Mouse (Mus musculus) neural tube, postnatal 0 days (tissue): Measurements from ENCODE around the gene Baiap3. TPM values are rescaled to one million over a fixed set of nuclear protein-coding genes. Genes with fewer than 3 reads are reported as not detected.

Experiments used
- microRNA-seq: library from miRNA; unstranded; fragments of <30 nt; microRNA quantifications from one replicate; pipeline ENCODE4, GENCODE M21; 2016
- polyA plus RNA-seq: library from polyadenylated mRNA; unstranded; fragments of >200 nt; fragmentation: Nextera tagmentation; extraction: Ambion mirVana; gene quantifications from 2 replicates; pipeline ENCODE4 v1.2.1, GENCODE M21; 2015

The Baiap3 gene
- 26.6 and 31.1 TPM in 2 replicates for polyA plus RNA-seq

DNA sequence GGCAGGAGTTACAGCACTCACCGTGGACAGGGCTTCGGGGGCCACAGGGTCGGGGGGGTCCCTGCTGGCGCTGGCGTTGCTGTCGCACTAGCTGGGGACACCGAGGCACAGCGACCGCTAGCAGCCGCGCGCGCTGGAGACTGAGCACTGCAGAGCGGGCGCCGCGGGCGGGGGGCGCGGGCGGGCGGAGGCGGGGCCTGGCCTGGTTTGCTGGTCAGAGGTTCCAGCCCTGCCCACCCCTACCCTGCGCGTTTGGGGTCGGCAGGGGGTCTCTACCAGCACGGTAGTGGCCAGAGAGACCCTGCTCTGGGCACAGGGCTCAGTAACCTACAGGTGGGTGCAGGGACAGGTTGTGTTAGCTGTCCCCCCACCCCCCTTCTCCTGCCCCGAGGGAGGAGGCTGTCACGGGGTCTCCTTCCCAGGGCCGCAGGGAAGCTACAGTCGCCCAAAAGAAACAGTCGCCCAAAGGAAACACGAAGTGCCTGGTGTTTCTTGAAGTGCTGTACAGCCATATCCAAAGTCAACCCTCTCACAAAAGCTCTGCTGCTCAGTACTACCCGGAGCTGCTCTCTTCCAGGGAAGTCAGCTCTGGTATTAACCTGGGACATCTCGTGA, at the start of gene Baiap3:
Baiap3 (minus strand) TSS at position 225 of the 615 bp plus-strand sequence.

DNA sequence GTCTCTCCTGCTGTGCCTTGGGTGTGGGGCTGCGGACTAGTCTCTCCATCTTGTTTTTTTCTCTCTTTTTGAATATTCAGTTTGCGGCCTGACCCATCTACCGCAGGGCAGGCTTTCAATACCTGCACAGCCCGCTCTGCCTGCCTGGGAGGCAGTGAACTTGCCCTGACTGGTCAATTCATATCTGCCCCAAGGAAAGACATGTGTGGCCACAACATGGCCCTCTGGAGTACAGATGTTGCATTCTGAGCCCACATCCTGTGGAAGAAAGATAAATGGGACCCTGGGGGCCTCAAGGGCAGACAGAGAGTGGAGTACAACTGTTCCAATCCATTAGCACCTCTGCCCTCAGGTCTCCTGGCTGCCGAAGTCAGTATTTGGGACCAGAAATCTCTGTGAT, 41.9 kb upstream of the Baiap3 start, which contains the start of gene Prss34:
Prss34 (plus strand) TSS at position 301 of the 400 bp plus-strand sequence.

DNA sequence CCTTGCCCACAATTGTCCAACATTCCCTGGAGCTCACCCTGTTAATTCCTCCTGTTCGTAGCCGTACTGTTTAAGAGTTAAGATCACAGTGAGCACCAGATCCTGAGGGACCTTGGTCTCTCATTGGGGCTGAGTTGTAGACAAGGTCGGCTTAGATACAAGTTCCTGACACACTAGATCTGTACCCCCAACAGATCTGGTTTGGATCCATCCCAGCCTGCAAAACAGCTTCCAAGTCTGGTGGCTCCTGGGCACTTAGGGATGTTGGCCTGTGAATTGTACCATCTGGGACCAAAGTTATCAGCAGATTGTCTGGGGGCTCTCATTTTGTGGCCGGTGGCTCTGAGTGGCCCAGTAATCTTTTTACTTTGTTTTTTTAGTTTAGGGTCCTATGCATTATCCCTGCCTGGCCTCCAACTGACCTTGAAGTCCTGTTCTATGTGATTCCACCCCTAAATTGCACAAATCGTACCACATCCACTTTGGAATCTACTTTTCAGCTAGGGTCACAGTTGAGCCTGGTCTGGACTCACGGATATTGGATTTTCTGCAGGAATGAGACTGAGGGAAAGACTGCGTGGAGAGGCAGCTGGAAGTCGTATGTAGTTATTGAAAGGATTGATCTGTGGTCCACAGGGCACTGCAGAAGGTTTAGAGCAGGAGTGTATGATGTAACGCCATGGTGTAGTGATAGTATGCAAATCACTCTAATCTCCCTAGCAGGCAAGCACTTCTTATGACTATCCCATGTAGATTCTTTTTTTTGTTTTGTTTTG, 18.6 kb upstream of the Baiap3 start, which contains the start of gene Ube2i:
Ube2i (minus strand) TSS at position 52 of the 776 bp plus-strand sequence.

DNA sequence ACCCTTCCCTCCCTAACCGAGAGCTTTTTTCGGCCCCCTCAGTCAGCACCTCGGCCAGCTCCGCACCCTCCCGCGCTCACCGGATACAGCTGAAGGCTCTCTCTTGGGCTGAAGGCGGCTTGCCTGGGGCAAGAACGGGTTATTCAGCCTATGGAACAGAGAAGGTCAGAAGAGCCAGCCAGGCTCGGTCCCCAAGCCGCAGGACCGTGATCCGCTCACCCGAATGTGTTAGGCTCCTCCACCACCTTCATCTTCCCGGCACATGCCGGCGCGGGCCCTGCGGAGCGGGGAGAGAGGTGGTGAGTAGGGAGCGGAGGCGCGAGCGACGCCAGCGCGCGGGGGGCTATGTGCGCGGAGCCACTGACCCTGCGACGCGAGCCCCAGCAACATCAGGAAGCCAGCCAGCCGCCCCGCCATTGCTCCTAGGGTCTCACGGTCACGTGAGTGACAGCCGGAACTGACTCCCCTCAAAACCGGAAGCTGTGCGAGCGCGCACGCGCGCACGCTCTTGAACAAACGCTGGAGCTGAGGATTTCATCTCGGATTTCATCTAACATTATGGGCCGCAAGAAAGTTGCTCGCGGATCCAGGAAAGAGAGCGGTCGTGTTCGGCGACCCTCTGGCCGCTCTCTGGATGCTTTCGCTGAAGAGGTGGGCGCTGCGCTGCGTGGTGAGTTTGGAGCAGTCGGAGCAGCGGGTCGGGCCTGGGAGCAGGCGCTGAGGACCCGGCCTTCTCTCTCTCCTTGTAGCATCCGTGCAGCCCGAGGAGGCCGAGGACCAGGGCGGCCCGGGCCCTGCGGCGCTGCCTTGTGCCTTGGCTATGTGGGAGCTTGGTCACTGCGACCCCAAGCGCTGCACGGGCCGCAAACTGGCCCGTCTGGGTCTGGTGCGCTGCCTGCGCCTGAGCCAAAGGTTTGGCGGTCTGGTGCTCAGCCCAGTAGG, 16.2 kb downstream of the Baiap3 start, which contains the start of the genes Gnptg and Tsr3:
Gnptg (minus strand) TSS at position 430 of the 942 bp plus-strand sequence.
Tsr3 (plus strand) TSS at position 476 of the 942 bp plus-strand sequence.

Small RNAs within 50 kb of the gene (microRNA-seq; reads per million reads assigned to microRNA genes)
- gene Mir3547, result 15.7 reads per million, percentile 24 among the genes with 10 or more reads in this experiment

Other genes starting within 250 kb of the Baiap3 start
- gene Cramp1l, start 240.6 kb downstream of the Baiap3 start, polyA plus RNA-seq, result 5.0 and 5.6 TPM in 2 replicates
- gene Ift140, start 240.3 kb downstream of the Baiap3 start, polyA plus RNA-seq, result 10.6 and 12.1 TPM in 2 replicates
- 10.5 and 10.7 TPM in 2 replicates for gene Tmem204, start 172.8 kb downstream of the Baiap3 start, polyA plus RNA-seq
- gene Telo2, start 140.4 kb downstream of the Baiap3 start, polyA plus RNA-seq, result 38.9 and 43.9 TPM in 2 replicates
- 0.50 and 0.94 TPM in 2 replicates for gene Ptx4, start 135.6 kb downstream of the Baiap3 start, polyA plus RNA-seq
- gene Clcn7, start 123.0 kb downstream of the Baiap3 start, polyA plus RNA-seq, result 19.8 and 20.7 TPM in 2 replicates
- not detected in 2 replicates for gene Ccdc154, start 93.9 kb downstream of the Baiap3 start, polyA plus RNA-seq
- not detected in 2 replicates for gene Gm38655, start 80.9 kb downstream of the Baiap3 start, polyA plus RNA-seq
- gene BC003965, start 71.8 kb downstream of the Baiap3 start, polyA plus RNA-seq, result 29.8 and 30.3 TPM in 2 replicates
- 14.4 and 15.5 TPM in 2 replicates for gene Unkl, start 68.0 kb downstream of the Baiap3 start, polyA plus RNA-seq
- 127 and 128 TPM in 2 replicates for gene Gnptg, start 16.2 kb downstream of the Baiap3 start, polyA plus RNA-seq
- 62.0 and 68.2 TPM in 2 replicates for gene Tsr3, start 16.2 kb downstream of the Baiap3 start, polyA plus RNA-seq
- gene Ube2i, start 18.3 kb upstream of the Baiap3 start, polyA plus RNA-seq, result 306 and 315 TPM in 2 replicates
- not detected in 2 replicates for gene Prss34, start 42.0 kb upstream of the Baiap3 start, polyA plus RNA-seq
- gene Prss28, start 52.3 kb upstream of the Baiap3 start, polyA plus RNA-seq, result not detected in 2 replicates
- gene Prss29, start 62.3 kb upstream of the Baiap3 start, polyA plus RNA-seq, result not detected in 2 replicates
- not detected in 2 replicates for gene Tpsab1, start 89.2 kb upstream of the Baiap3 start, polyA plus RNA-seq
- 0.56 and 0.80 TPM in 2 replicates for gene Tpsb2, start 109.9 kb upstream of the Baiap3 start, polyA plus RNA-seq
- gene Tpsg1, start 112.9 kb upstream of the Baiap3 start, polyA plus RNA-seq, result 0.51 and 1.2 TPM in 2 replicates
- gene Cacna1h, start 177.4 kb upstream of the Baiap3 start, polyA plus RNA-seq, result 8.1 and 8.2 TPM in 2 replicates
- 2.8 and 3.5 TPM in 2 replicates for gene Tekt4, start 198.3 kb upstream of the Baiap3 start, polyA plus RNA-seq
- gene Sstr5, start 240.9 kb upstream of the Baiap3 start, polyA plus RNA-seq, result 1.1 TPM in 2 replicates